Mouse (Mus musculus): ENCODE data around the gene Tfcp2. TPM values are rescaled to one million over a fixed set of nuclear protein-coding genes. Genes with fewer than 3 reads are reported as not detected.
"Not testable (repeated sequence)": the region's sequence is repeated elsewhere in the genome, so short reads cannot be mapped to it uniquely, and the experiment has no call there.

The Tfcp2 gene
- polyA plus RNA-seq, 1 experiment from 2014 or later = 32.0 TPM

DNA sequence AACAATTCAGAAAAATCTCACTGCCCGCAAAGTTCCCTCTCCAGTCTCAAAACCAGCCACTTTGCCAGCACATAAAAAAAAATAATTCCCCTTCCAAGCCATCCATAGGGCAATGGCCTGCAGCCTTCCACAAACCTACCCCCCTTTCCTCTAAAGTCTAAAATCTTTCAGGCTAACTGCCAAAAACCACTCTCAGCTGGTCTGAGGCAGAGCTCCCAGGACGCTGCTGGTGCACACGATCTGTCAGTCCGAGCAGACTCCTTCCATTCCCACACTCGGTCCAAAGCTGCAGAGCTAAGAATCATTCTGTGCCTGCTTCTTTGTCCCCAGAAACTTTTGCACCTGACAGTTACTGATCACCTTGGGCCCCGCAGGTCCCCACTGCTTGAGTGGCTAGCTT, 22.1 kb upstream of the Tfcp2 start:
- H3K9ac ChIP-seq (replicated peaks; ENCODE audit: low read depth, low read length) = 0 out of 2 replicates have a peak overlapping the region, but pooled peaks have one; percentile 7
- H3K4me3 ChIP-seq (ENCODE audit: low read depth, low read length) = no peak overlapping the region
- no peaks in the 10 kb centered on the region for H3K27me3 ChIP-seq (ENCODE audit: control insufficient read depth, insufficient read depth, low read length)
- no peak overlapping the region for H3K27ac ChIP-seq (ENCODE audit: low read depth, low read length)
- H3K9me3 ChIP-seq (ENCODE audit: control insufficient read depth, low read length) = no peaks in the 10 kb centered on the region
- 65% methylated on average over 6 of the region's 6 CpGs for WGBS
- H3K4me2 ChIP-seq (ENCODE audit: low read depth, low read length) = no peak overlapping the region
- no peaks in the 10 kb centered on the region for H3K4me1 ChIP-seq (ENCODE audit: control insufficient read depth, insufficient read depth, low read length)
- ATAC-seq (ENCODE audit: low read depth) = no peak
- H3K36me3 ChIP-seq (ENCODE audit: control insufficient read depth, insufficient read depth, low read length) = peaks cover 15% of the 10 kb centered on the region; the same call in 1 of the 2 replicates

DNA sequence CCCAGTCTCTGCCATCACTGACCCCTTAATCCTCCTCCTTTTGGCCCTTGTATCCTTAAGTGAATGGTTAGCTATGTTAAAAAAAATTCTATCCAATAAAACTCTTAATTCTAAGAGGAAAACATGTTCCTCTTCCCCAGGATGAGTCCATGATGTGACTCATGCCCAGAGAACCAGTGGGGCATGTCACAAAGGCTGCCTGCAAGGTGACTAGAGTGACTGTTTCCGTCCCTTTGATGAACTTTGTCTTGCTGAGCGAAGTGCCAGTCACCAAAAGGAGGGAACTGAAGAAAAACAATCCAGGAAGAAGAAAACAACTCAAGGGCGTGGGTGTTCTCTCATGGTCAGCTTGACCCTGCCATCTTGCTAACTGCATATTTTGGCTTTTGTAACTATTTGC, 17.4 kb upstream of the Tfcp2 start:
- H3K27ac ChIP-seq (ENCODE audit: low read depth, low read length) = no peak overlapping the region
- no peaks in the 10 kb centered on the region for H3K4me1 ChIP-seq (ENCODE audit: control insufficient read depth, insufficient read depth, low read length)
- 77% methylated on average over 3 of the region's 3 CpGs for whole genome bisulfite sequencing
- no peak overlapping the region for H3K9ac ChIP-seq (replicated peaks; ENCODE audit: low read depth, low read length)
- H3K27me3 ChIP-seq (ENCODE audit: control insufficient read depth, insufficient read depth, low read length) = no peaks in the 10 kb centered on the region
- no peak for ATAC-seq (ENCODE audit: low read depth)
- H3K4me3 ChIP-seq (ENCODE audit: low read depth, low read length) = no peak overlapping the region
- no peaks in the 10 kb centered on the region for H3K36me3 ChIP-seq (ENCODE audit: control insufficient read depth, insufficient read depth, low read length)
- no peaks in the 10 kb centered on the region for H3K9me3 ChIP-seq (ENCODE audit: control insufficient read depth, low read length)
- H3K4me2 ChIP-seq (ENCODE audit: low read depth, low read length) = no peak overlapping the region

GRCm38 (mm10) chr15:100566531-100566930, 14.7 kb upstream of the Tfcp2 start:
- no peaks in the 10 kb centered on the region for H3K27me3 ChIP-seq (ENCODE audit: control insufficient read depth, insufficient read depth, low read length)
- no peak overlapping the region for H3K4me3 ChIP-seq (ENCODE audit: low read depth, low read length)
- WGBS = 63% methylated on average over 2 of the region's 2 CpGs
- no peak overlapping the region for H3K9ac ChIP-seq (replicated peaks; ENCODE audit: low read depth, low read length)
- no peak overlapping the region for H3K4me2 ChIP-seq (ENCODE audit: low read depth, low read length)
- no peaks in the 10 kb centered on the region for H3K4me1 ChIP-seq (ENCODE audit: control insufficient read depth, insufficient read depth, low read length)
- H3K36me3 ChIP-seq (ENCODE audit: control insufficient read depth, insufficient read depth, low read length) = no peaks in the 10 kb centered on the region
- H3K27ac ChIP-seq (ENCODE audit: low read depth, low read length) = no peak overlapping the region
- ATAC-seq (ENCODE audit: low read depth) = no peak
- no peaks in the 10 kb centered on the region for H3K9me3 ChIP-seq (ENCODE audit: control insufficient read depth, low read length)

- Histone ChIP-seq H3K9me3 (ENCODE audit: control insufficient read depth, low read length) (no peaks in the 10 kb centered on the region), H3K27ac (ENCODE audit: low read depth, low read length) (no peak overlapping the region), H3K4me1 (ENCODE audit: control insufficient read depth, insufficient read depth, low read length) (no peaks in the 10 kb centered on the region), H3K36me3 (ENCODE audit: control insufficient read depth, insufficient read depth, low read length) (no peaks in the 10 kb centered on the region), H3K4me2 (ENCODE audit: low read depth, low read length) (no peak overlapping the region), H3K27me3 (ENCODE audit: control insufficient read depth, insufficient read depth, low read length) (no peaks in the 10 kb centered on the region), H3K4me3 (ENCODE audit: low read depth, low read length) (no peak overlapping the region), H3K9ac (replicated peaks; ENCODE audit: low read depth, low read length) (no peak overlapping the region)
- ATAC-seq (ENCODE audit: low read depth) = no peak
- 78% methylated on average over 5 of the region's 5 CpGs for WGBS
These were observed 6.1 kb upstream of the Tfcp2 start for GRCm38 (mm10) chr15:100557705-100558433.

- Histone ChIP-seq H3K27ac (ENCODE audit: low read depth, low read length) (no peak overlapping the region), H3K9ac (replicated peaks; ENCODE audit: low read depth, low read length) (no peak overlapping the region), H3K4me3 (ENCODE audit: low read depth, low read length) (no peak overlapping the region), H3K9me3 (ENCODE audit: control insufficient read depth, low read length) (no peaks in the 10 kb centered on the region), H3K4me1 (ENCODE audit: control insufficient read depth, insufficient read depth, low read length) (no peaks in the 10 kb centered on the region), H3K36me3 (ENCODE audit: control insufficient read depth, insufficient read depth, low read length) (no peaks in the 10 kb centered on the region), H3K4me2 (ENCODE audit: low read depth, low read length) (no peak overlapping the region), H3K27me3 (ENCODE audit: control insufficient read depth, insufficient read depth, low read length) (no peaks in the 10 kb centered on the region)
- 91% methylated on average over 9 of the region's 9 CpGs for WGBS
- ATAC-seq (ENCODE audit: low read depth) = no peak
These were observed 4.6 kb upstream of the Tfcp2 start for GRCm38 (mm10) chr15:100556378-100556777.

- no peaks in the 10 kb centered on the region for H3K9me3 ChIP-seq (ENCODE audit: control insufficient read depth, low read length)
- no peaks in the 10 kb centered on the region for H3K27me3 ChIP-seq (ENCODE audit: control insufficient read depth, insufficient read depth, low read length)
- no peak overlapping the region for H3K4me3 ChIP-seq (ENCODE audit: low read depth, low read length)
- no peaks in the 10 kb centered on the region for H3K36me3 ChIP-seq (ENCODE audit: control insufficient read depth, insufficient read depth, low read length)
- ATAC-seq (ENCODE audit: low read depth) = no peak
- no peak overlapping the region for H3K4me2 ChIP-seq (ENCODE audit: low read depth, low read length)
- peaks cover 1% of the 10 kb centered on the region; the same call in 1 of the 2 replicates for H3K4me1 ChIP-seq (ENCODE audit: control insufficient read depth, insufficient read depth, low read length)
- 91% methylated on average over 5 of the region's 5 CpGs for whole genome bisulfite sequencing
- H3K27ac ChIP-seq (ENCODE audit: low read depth, low read length) = no peak overlapping the region
- no peak overlapping the region for H3K9ac ChIP-seq (replicated peaks; ENCODE audit: low read depth, low read length)
These were observed 4.2 kb upstream of the Tfcp2 start for GRCm38 (mm10) chr15:100555965-100556364.

DNA sequence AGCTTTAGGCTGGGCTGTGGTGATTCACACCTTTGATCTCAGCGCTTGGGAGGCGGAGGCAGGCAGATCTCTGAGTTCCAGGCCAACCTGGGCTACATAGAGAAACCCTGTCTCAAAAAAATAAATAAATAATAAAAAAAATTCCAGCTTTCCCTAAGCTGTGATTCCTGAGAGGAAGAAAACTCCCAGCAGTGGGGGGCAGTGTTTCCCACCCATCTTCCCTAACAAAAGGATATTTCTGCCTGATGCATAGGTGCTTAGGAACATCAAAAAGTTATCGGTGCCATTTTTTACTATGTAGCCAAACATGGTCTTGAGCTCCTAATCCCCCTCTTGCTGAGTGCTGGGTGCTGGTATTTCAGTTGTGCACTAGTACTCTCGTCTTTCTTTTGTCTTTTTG, 1.5 kb downstream of the Tfcp2 start:
- 94% methylated on average over 4 of the region's 4 CpGs for WGBS
- Histone ChIP-seq H3K9ac (replicated peaks; ENCODE audit: low read depth, low read length) (no peak overlapping the region), H3K27me3 (ENCODE audit: control insufficient read depth, insufficient read depth, low read length) (no peaks in the 10 kb centered on the region), H3K4me3 (ENCODE audit: low read depth, low read length) (peak overlapping the region; percentile 89; the same call in 1 of the 2 replicates), H3K4me2 (ENCODE audit: low read depth, low read length) (peak overlapping the region; percentile 94), H3K9me3 (ENCODE audit: control insufficient read depth, low read length) (no peaks in the 10 kb centered on the region; the same call in 1 of the 2 replicates), H3K4me1 (ENCODE audit: control insufficient read depth, insufficient read depth, low read length) (peaks cover 9% of the 10 kb centered on the region; the same call in 1 of the 2 replicates), H3K36me3 (ENCODE audit: control insufficient read depth, insufficient read depth, low read length) (no peaks in the 10 kb centered on the region), H3K27ac (ENCODE audit: low read depth, low read length) (no peak overlapping the region)
- no peak for ATAC-seq (ENCODE audit: low read depth)

DNA sequence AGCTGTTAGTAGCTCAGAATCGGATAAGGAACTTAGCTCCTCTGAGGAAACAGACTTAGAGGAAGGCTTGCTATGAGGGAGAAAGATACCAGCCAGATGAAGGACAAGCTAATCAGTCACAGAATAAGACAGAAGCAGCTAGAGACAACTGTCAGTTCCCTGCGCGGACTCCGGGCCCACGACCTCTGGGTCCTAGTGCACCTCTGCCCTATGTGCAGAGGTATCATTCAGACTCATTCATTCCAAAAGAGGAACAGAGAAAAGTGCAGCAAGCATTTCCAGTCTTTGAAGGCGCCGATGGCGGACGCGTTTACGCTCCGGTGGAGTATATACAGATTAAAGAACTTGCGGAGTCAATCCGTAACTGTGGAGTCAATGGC, 8.2 kb downstream of the Tfcp2 start:
- H3K9ac ChIP-seq (replicated peaks; ENCODE audit: low read depth, low read length); H3K27me3 ChIP-seq (ENCODE audit: control insufficient read depth, insufficient read depth, low read length); H3K27ac ChIP-seq (ENCODE audit: low read depth, low read length); H3K4me1 ChIP-seq (ENCODE audit: control insufficient read depth, insufficient read depth, low read length); H3K4me2 ChIP-seq (ENCODE audit: low read depth, low read length); H3K4me3 ChIP-seq (ENCODE audit: low read depth, low read length); H3K9me3 ChIP-seq (ENCODE audit: control insufficient read depth, low read length); ATAC-seq (ENCODE audit: low read depth); H3K36me3 ChIP-seq (ENCODE audit: control insufficient read depth, insufficient read depth, low read length): not testable (repeated sequence)
- 99% methylated on average over 14 of the region's 14 CpGs for WGBS

- not testable (repeated sequence) for H3K27me3 ChIP-seq (ENCODE audit: control insufficient read depth, insufficient read depth, low read length); H3K4me2 ChIP-seq (ENCODE audit: low read depth, low read length); H3K9ac ChIP-seq (replicated peaks; ENCODE audit: low read depth, low read length); H3K27ac ChIP-seq (ENCODE audit: low read depth, low read length); H3K9me3 ChIP-seq (ENCODE audit: control insufficient read depth, low read length); H3K36me3 ChIP-seq (ENCODE audit: control insufficient read depth, insufficient read depth, low read length); ATAC-seq (ENCODE audit: low read depth); H3K4me1 ChIP-seq (ENCODE audit: control insufficient read depth, insufficient read depth, low read length); H3K4me3 ChIP-seq (ENCODE audit: low read depth, low read length)
- WGBS = 97% methylated on average over 26 of the region's 28 CpGs
These were observed 8.7 kb downstream of the Tfcp2 start for GRCm38 (mm10) chr15:100542876-100543650.

Measured in neural tube, embryonic 14.5 days (tissue).